Mouse (Mus musculus): ENCODE data around the gene Ccnj.

- no peak for TF ChIP-seq POLR2A (IDR thresholded peaks at IDR 0.05; ENCODE audit: borderline replicate concordance, low read depth, low read length)
- no peak for TF ChIP-seq CTCF (IDR thresholded peaks at IDR 0.05; ENCODE audit: low read depth, low read length)
Observed at GRCm38 (mm10) chr19:40812778-40813177, 18.3 kb upstream of the Ccnj start.

Measured in bone marrow macrophage, adult 2 months (primary cell).